Mouse (Mus musculus) forebrain, embryonic 12.5 days (tissue): ENCODE measurements at regions not wholly inside any gene's neighbourhood (a gene's known extent, or its start where the extent isn't known, plus 50 kb on each side); places are given as distances from the start of the nearest gene placed in this dataset.
A peak's percentile ranks its signal among the peaks of the same experiment; 100 is the strongest.

Source experiments
- ATAC-seq: fragments of 200-750 bp; cut with Nextera tagmentation; 2 replicates; pipeline ENCODE4 v1.8.0; 2017; ENCODE audit warnings: moderate TSS enrichment; ENCODE audit not compliant: low FRiP score
- H3K27ac ChIP-seq: fragments of 300-500 bp; sonication (generic); 2 replicates; pipeline ENCODE4 v1.5.1; 2016; ENCODE audit warnings: mild to moderate bottlenecking
- H3K27me3 ChIP-seq: fragments of 300-500 bp; sonication (generic); 2 replicates; pipeline ENCODE4 v1.6.1; 2016; ENCODE audit warnings: mild to moderate bottlenecking
- H3K36me3 ChIP-seq: fragments of 300-500 bp; sonication (generic); replicated peaks from 2 replicates; pipeline ENCODE4 v1.6.1; 2016; ENCODE audit warnings: mild to moderate bottlenecking
- H3K4me1 ChIP-seq: fragments of 300-500 bp; sonication (generic); 2 replicates; pipeline ENCODE4 v1.6.1; 2016
- H3K4me2 ChIP-seq: fragments of 300-500 bp; sonication (generic); 2 replicates; pipeline ENCODE4 v1.6.1; 2016; ENCODE audit warnings: mild to moderate bottlenecking, moderate library complexity
- H3K4me3 ChIP-seq: fragments of 300-500 bp; sonication (generic); replicated peaks from 2 replicates; pipeline ENCODE4 v1.5.1; 2016; ENCODE audit warnings: mild to moderate bottlenecking
- H3K9ac ChIP-seq: fragments of 300-500 bp; sonication (generic); 2 replicates; pipeline ENCODE4 v1.6.1; 2016; ENCODE audit warnings: mild to moderate bottlenecking
- H3K9me3 ChIP-seq: fragments of 300-500 bp; sonication (generic); 2 replicates; pipeline ENCODE4 v1.6.1; 2016
- WGBS: fragments of 180-500 bp; shearing (Covaris S2); methylation state at CpG from one replicate; pipeline ENCODE4 v1.1.7; 2016; 5-methylcytosine and 5-hydroxymethylcytosine counted together

GRCm38 (mm10) chr3:143988991-143989390, 216.0 kb downstream of the Lmo4 start:
- no peak for ATAC-seq
- Histone ChIP-seq H3K36me3 (no peaks in the 10 kb centered on the region), H3K9ac (no peak overlapping the region), H3K9me3 (0 out of 2 replicates have a peak, but pooled peaks cover 3% of the 10 kb centered on the region), H3K4me3 (no peak overlapping the region), H3K27me3 (no peaks in the 10 kb centered on the region), H3K4me1 (peaks cover 6% of the 10 kb centered on the region; the same call in 1 of the 2 replicates), H3K4me2 (no peak overlapping the region), H3K27ac (no peak overlapping the region)
- WGBS = 87% methylated on average over 4 of the region's 4 CpGs

- 0 out of 2 replicates have a peak, but pooled peaks cover 3% of the 10 kb centered on the region for H3K9me3 ChIP-seq
- no peak for ATAC-seq
- peaks cover 6% of the 10 kb centered on the region; the same call in 1 of the 2 replicates for H3K4me1 ChIP-seq
- H3K9ac ChIP-seq = no peak overlapping the region
- WGBS = 92% methylated on average over 5 of the region's 5 CpGs
- H3K27me3 ChIP-seq = no peaks in the 10 kb centered on the region
- no peak overlapping the region for H3K27ac ChIP-seq
- H3K4me2 ChIP-seq = no peak overlapping the region
- H3K36me3 ChIP-seq = no peaks in the 10 kb centered on the region
- H3K4me3 ChIP-seq = no peak overlapping the region
Observed at GRCm38 (mm10) chr3:143988037-143988436, 217.0 kb downstream of the Lmo4 start.

- H3K27ac ChIP-seq = no peak overlapping the region
- 100% methylated on average over 2 of the region's 2 CpGs for WGBS
- H3K27me3 ChIP-seq = no peaks in the 10 kb centered on the region
- peaks cover 6% of the 10 kb centered on the region; the same call in 1 of the 2 replicates for H3K4me1 ChIP-seq
- ATAC-seq = no peak
- no peaks in the 10 kb centered on the region for H3K36me3 ChIP-seq
- H3K9me3 ChIP-seq = 0 out of 2 replicates have a peak, but pooled peaks cover 3% of the 10 kb centered on the region
- no peak overlapping the region for H3K9ac ChIP-seq
- no peak overlapping the region for H3K4me2 ChIP-seq
- no peak overlapping the region for H3K4me3 ChIP-seq
Observed at GRCm38 (mm10) chr3:143986798-143987197, 218.2 kb downstream of the Lmo4 start.

GRCm38 (mm10) chr3:143986200-143986506, 218.9 kb downstream of the Lmo4 start:
- Histone ChIP-seq H3K27ac (peak overlapping the region; percentile 50; the same call in 1 of the 2 replicates), H3K4me3 (no peak overlapping the region), H3K27me3 (no peaks in the 10 kb centered on the region), H3K9ac (no peak overlapping the region), H3K9me3 (0 out of 2 replicates have a peak, but pooled peaks cover 3% of the 10 kb centered on the region), H3K4me1 (peaks cover 6% of the 10 kb centered on the region; the same call in 1 of the 2 replicates), H3K4me2 (peak overlapping the region; percentile 6; the same call in 1 of the 2 replicates), H3K36me3 (no peaks in the 10 kb centered on the region)
- peak; percentile 54; the same call in 1 of the 2 replicates for ATAC-seq
- 22% methylated on average over 5 of the region's 5 CpGs for WGBS

GRCm38 (mm10) chr3:143985349-143986199, 219.4 kb downstream of the Lmo4 start:
- H3K9me3 ChIP-seq = 0 out of 2 replicates have a peak, but pooled peaks cover 3% of the 10 kb centered on the region
- H3K4me2 ChIP-seq = peak overlapping the region; percentile 6; the same call in 1 of the 2 replicates
- no peak overlapping the region for H3K9ac ChIP-seq
- no peaks in the 10 kb centered on the region for H3K27me3 ChIP-seq
- no peak overlapping the region for H3K4me3 ChIP-seq
- 27% methylated on average over 6 of the region's 6 CpGs for WGBS
- no peaks in the 10 kb centered on the region for H3K36me3 ChIP-seq
- peaks cover 6% of the 10 kb centered on the region; the same call in 1 of the 2 replicates for H3K4me1 ChIP-seq
- peak; percentile 80; the same call in 1 of the 2 replicates for ATAC-seq
- H3K27ac ChIP-seq = no peak overlapping the region

- Histone ChIP-seq H3K27me3 (peaks cover 3% of the 10 kb centered on the region; the same call in 1 of the 2 replicates), H3K36me3 (no peaks in the 10 kb centered on the region), H3K4me3 (no peak overlapping the region), H3K4me1 (no peaks in the 10 kb centered on the region), H3K4me2 (no peak overlapping the region), H3K9me3 (no peaks in the 10 kb centered on the region), H3K27ac (no peak overlapping the region), H3K9ac (no peak overlapping the region)
- 87% methylated on average over 2 of the region's 2 CpGs for WGBS
- ATAC-seq = no peak
Observed at GRCm38 (mm10) chr3:143978703-143979102, 226.3 kb downstream of the Lmo4 start.

- Histone ChIP-seq H3K27ac (no peak overlapping the region), H3K27me3 (peaks cover 4% of the 10 kb centered on the region; the same call in 1 of the 2 replicates), H3K4me3 (no peak overlapping the region), H3K36me3 (no peaks in the 10 kb centered on the region), H3K9me3 (no peaks in the 10 kb centered on the region), H3K9ac (no peak overlapping the region), H3K4me1 (no peaks in the 10 kb centered on the region), H3K4me2 (no peak overlapping the region)
- ATAC-seq = no peak
- 89% methylated on average over 7 of the region's 7 CpGs for WGBS
Observed at GRCm38 (mm10) chr3:143977886-143978447, 227.1 kb downstream of the Lmo4 start.

GRCm38 (mm10) chr3:143973582-143973981, 231.4 kb downstream of the Lmo4 start:
- no peaks in the 10 kb centered on the region for H3K9me3 ChIP-seq
- WGBS = 88% methylated on average over 9 of the region's 9 CpGs
- no peak overlapping the region for H3K27ac ChIP-seq
- H3K36me3 ChIP-seq = no peaks in the 10 kb centered on the region
- no peaks in the 10 kb centered on the region for H3K4me1 ChIP-seq
- no peak overlapping the region for H3K9ac ChIP-seq
- H3K27me3 ChIP-seq = peaks cover 4% of the 10 kb centered on the region; the same call in 1 of the 2 replicates
- no peak overlapping the region for H3K4me3 ChIP-seq
- H3K4me2 ChIP-seq = no peak overlapping the region
- no peak for ATAC-seq

GRCm38 (mm10) chr3:143972351-143972750, 232.7 kb downstream of the Lmo4 start:
- ATAC-seq = no peak

GRCm38 (mm10) chr3:143970771-143971170, 234.2 kb downstream of the Lmo4 start:
- Histone ChIP-seq H3K4me3 (no peak overlapping the region), H3K9ac (no peak overlapping the region), H3K4me1 (no peaks in the 10 kb centered on the region), H3K36me3 (no peaks in the 10 kb centered on the region), H3K9me3 (no peaks in the 10 kb centered on the region), H3K4me2 (no peak overlapping the region), H3K27me3 (peaks cover 4% of the 10 kb centered on the region; the same call in 1 of the 2 replicates), H3K27ac (no peak overlapping the region)
- WGBS = 88% methylated on average over 11 of the region's 11 CpGs
- no peak for ATAC-seq

More at GRCm38 (mm10) chr3:143972351-143972750, 232.7 kb downstream of the Lmo4 start:
- no peak overlapping the region for H3K9ac ChIP-seq
- peaks cover 4% of the 10 kb centered on the region; the same call in 1 of the 2 replicates for H3K27me3 ChIP-seq
- no peaks in the 10 kb centered on the region for H3K4me1 ChIP-seq
- no peak overlapping the region for H3K4me2 ChIP-seq
- no peaks in the 10 kb centered on the region for H3K36me3 ChIP-seq
- no peaks in the 10 kb centered on the region for H3K9me3 ChIP-seq
- no peak overlapping the region for H3K4me3 ChIP-seq
- H3K27ac ChIP-seq = no peak overlapping the region

GRCm38 (mm10) chr3:143955508-143955907, 249.5 kb downstream of the Lmo4 start:
- H3K9ac ChIP-seq = no peak overlapping the region
- no peaks in the 10 kb centered on the region for H3K4me1 ChIP-seq
- H3K4me3 ChIP-seq = no peak overlapping the region
- no peak for ATAC-seq
- WGBS = 96% methylated on average over 7 of the region's 7 CpGs
- H3K27ac ChIP-seq = no peak overlapping the region
- no peaks in the 10 kb centered on the region for H3K9me3 ChIP-seq
- H3K27me3 ChIP-seq = peaks cover 11% of the 10 kb centered on the region
- no peaks in the 10 kb centered on the region for H3K36me3 ChIP-seq
- no peak overlapping the region for H3K4me2 ChIP-seq

- H3K27ac ChIP-seq = no peak overlapping the region
- H3K36me3 ChIP-seq = no peaks in the 10 kb centered on the region
- 86% methylated on average over 7 of the region's 7 CpGs for WGBS
- H3K4me2 ChIP-seq = no peak overlapping the region
- H3K9me3 ChIP-seq = no peaks in the 10 kb centered on the region
- peaks cover 11% of the 10 kb centered on the region for H3K27me3 ChIP-seq
- no peak overlapping the region for H3K4me3 ChIP-seq
- no peak for ATAC-seq
- no peak overlapping the region for H3K9ac ChIP-seq
- H3K4me1 ChIP-seq = peaks cover 1% of the 10 kb centered on the region; the same call in 1 of the 2 replicates
Observed at GRCm38 (mm10) chr3:143954822-143955221, 250.2 kb downstream of the Lmo4 start.
